Mouse (Mus musculus) induced T-regulatory cell, adult 2 months (primary cell): ENCODE measurements around the gene Efna4.

Experiments
- DNase-seq: peaks from one replicate; pipeline ENCODE4 v3.0.0-alpha.2; 2012; ENCODE audit warnings: low read depth

The Efna4 gene

GRCm38 (mm10) chr3:89361675-89362074 is 23.8 kb upstream of the Efna4 start, which contains the start of gene Dcst2:
Gene Dcst2, plus strand, starts transcription at chr3:89361975.
- DNase-seq, result no peak

DNA sequence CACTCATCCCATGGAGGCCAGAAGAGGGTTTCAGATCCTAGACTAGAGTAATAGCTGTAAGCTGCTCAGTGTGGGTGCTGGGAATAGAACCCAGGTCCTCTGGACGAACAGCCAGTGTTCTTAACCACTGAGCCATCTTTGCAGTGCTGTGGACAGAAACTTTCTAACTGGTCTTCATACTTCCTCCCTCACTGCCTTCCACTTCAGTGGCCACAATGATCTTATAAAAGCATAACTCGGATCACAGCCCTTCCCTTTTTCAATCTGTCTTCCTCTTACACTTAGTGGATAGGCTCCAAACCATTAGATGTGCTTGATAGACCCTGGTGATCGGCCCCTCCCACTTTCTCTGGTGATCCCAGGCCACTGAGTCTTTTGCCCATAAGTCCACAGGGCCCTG is 22.4 kb upstream of the Efna4 start:
- no peak for DNase-seq

DNA sequence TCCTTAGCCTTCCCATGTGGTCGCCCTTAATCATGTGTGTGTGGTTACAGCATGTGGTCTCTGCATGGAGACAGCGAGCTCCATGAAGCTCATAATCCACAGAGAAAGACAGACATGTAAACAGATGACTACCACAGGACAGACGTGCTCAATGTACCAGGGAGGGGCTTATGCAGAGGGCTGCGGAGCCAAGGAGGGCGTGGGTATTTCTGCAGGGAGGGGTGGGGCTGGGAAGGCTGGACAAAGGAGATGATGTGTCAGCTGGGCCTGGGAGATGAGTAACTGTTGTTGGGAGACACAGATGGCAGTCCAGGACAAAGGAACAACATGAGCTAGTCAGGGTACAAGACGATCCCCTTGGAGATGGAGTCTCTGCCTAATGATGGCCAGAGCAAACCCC is 21.8 kb upstream of the Efna4 start:
- DNase-seq, result no peak

GRCm38 (mm10) chr3:89356029-89356428 is 18.2 kb upstream of the Efna4 start:
- DNase-seq, result no peak

DNA sequence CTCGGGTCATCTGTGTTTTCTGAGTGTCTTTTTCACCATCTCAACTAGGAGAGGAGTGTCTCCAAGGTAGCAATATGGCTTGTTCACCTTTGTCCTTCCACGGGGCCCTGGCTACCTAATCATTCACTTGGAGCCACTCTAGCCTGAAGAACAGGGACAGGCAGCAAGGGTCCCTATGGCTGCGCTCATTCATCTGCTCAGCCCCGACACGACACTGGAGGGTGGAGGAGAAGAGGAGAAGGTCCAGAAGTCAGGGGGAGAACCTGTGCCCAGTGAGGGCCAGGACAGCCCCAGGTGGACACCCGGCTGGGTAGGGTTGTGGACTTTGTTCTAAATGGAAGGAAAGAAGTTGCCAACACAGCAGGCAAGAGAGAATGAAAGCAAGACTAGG is 17.7 kb upstream of the Efna4 start:
- no peak for DNase-seq

- peak; percentile 92 for DNase-seq
Observed at GRCm38 (mm10) chr3:89354816-89355511, 17.1 kb upstream of the Efna4 start.

DNA sequence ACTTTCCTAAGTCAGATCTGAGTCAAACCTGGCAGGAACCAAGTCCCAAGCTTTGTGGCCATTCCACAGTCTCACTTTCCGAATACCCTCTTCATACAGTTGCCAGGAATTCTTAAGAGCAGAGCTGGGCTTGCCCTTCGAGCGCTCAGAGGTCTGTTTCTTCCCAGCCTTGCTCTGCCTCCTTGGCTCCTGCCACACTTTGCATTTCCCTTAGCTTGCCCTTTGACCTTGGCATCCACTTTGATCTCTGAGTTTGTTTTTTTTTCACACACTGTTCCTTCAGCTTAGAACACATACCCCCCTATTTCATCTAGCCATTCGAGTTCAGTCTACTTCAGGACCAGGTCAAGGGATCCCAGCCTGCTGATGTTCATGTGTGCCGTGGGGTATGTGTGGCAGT is 13.4 kb upstream of the Efna4 start:
- DNase-seq, result no peak

DNA sequence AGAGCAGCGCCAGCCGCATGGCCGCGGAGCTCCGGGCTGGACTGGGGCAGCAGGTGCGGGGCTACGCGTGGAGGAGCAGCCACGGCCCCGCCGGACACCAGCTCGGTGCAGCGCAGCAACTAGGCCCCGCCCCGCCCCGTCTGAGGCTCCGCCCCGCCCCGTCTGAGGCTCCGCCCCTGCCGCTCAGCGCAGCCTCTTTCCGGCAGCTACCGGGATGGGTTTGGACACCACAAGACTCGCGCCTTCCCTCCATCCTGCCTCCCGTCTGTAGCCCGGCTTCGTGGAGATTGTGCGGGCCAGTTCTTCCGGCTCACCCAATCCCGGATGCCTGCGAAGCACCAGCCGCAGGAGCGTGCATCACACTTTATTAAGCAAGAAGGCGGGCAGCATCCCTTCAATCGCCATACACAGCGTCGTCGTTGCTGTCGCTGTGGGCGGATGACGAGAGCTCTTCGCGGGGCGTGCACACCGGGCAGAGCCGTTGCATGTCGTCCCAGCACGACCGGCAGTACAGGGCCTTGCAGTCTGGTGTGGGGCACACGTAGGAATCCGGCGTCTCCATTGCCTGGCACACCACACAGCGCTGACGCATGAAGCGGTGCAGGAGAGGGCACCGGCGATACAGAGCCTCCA is 12.2 kb upstream of the Efna4 start, which contains the start of gene Adam15:
Gene Adam15 (minus strand): TSS at position 128 of the 633 bp plus-strand sequence.
- DNase-seq, result peak; percentile 93

GRCm38 (mm10) chr3:89348911-89349868 is 11.4 kb upstream of the Efna4 start:
- peak; percentile 66 for DNase-seq

DNA sequence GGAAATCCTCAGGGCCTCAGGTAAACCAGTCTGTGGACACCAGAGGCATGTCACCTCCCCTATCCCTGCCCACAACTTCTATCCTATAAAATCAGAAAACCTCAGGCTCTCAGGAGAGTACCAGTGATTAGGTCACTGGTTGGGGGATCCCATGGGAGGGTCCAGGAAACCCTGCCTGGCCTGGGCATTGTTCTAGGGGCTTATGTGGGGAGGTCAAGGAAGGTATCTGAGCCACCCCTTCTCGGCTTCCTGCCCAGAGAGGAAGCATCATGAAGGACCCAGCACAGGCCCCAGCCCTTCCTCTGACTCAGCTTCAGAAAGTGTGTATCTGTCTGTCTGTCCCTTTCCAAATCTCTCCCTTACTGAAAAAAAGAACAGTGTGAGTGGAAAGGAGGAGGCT is 10.1 kb upstream of the Efna4 start:
- peak; percentile 26 for DNase-seq

- no peak for DNase-seq
Observed at GRCm38 (mm10) chr3:89346815-89347540, 9.2 kb upstream of the Efna4 start.

GRCm38 (mm10) chr3:89343279-89343678 is 5.5 kb upstream of the Efna4 start:
- DNase-seq, result no peak

- DNase-seq, result no peak
Observed at GRCm38 (mm10) chr3:89341794-89342193, 4.0 kb upstream of the Efna4 start.

DNA sequence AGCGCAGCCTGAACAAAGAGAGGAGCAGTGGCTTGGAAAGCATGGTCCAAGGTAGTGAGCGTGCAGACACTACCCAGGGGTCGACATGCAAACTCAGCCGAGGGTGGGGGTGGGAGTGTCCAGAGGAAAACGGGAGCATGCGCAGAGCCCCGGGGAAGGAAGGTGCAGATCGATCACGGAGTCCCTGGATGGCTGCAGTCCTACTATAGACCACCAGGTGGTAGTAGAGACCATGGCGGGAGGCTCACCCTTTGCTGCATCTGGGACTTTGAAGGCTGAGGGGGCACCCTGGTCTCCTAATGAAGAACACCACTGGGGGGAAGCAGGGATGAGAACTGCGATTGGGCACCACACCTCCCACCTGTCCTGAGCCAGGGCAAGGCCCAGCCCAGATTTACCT is 2.6 kb upstream of the Efna4 start:
- peak; percentile 90 for DNase-seq

- DNase-seq, result peak; percentile 83
Observed at GRCm38 (mm10) chr3:89339416-89339815, 1.6 kb upstream of the Efna4 start.

- no peak for DNase-seq
Observed at GRCm38 (mm10) chr3:89337062-89337720, 637 bp downstream of the Efna4 start.

DNA sequence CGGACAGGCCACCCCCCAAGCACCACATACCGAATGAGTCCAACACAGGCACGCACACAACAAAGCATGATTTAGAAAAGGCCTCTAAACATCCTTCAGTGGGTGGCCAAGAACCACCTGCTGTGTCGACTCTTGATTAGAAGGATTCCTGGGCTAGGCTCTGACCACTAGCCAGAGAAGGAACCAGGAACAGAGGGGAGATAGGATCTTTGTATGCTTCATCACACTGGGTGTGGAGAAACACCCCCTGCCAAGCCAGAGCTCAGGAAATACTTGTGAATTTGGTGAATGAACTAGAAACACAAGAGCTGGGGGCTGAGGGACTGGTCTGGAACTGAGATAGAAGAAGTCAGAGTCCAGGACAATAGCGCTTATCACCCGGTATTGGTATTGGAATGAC is 1.3 kb downstream of the Efna4 start:
- DNase-seq, result no peak

- no peak for DNase-seq
Observed at GRCm38 (mm10) chr3:89333053-89333452, 4.8 kb downstream of the Efna4 start.

- DNase-seq, result no peak
Observed at GRCm38 (mm10) chr3:89332476-89332875, 5.4 kb downstream of the Efna4 start.

DNA sequence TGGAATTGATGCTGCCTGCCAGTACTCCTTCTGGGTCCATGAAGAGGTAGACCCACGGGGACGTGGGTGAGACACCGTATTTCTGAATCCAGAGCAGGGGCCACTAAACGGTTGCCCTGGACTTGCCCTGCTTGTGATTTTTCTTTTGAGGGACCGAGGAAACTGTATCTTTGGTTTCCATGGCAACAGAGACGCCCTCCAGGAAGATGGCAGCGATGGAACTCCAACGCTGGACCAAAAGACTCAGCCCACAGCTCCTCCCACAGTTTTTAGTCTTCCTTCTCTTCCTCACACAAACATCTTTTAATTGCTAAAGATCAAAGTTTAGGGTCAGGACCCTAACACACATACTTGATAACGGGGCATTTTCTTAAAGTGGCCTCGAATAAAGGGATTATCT is 5.8 kb downstream of the Efna4 start:
- DNase-seq, result no peak

GRCm38 (mm10) chr3:89331561-89331960 is 6.3 kb downstream of the Efna4 start:
- DNase-seq, result no peak
